Mouse (Mus musculus) heart, adult 2 months (tissue): ENCODE data around the gene Pdzrn3. TPM values are rescaled to one million over a fixed set of nuclear protein-coding genes. Genes with fewer than 3 reads are reported as not detected.

ENCODE experiments used
- DNase-seq, 2 experiments: peaks; one replicate each; pipeline ENCODE4 v3.0.0; 2021
- H3K27ac ChIP-seq: fragments of 200-600 bp; 2 replicates; pipeline ENCODE4 v1.8.1; 2022
- H3K27me3 ChIP-seq: fragments of 200-500 bp; 2 replicates; pipeline ENCODE4 v1.6.1; 2012; ENCODE audit warnings: mild to moderate bottlenecking, low read length, inconsistent platforms, mixed read lengths; ENCODE audit not compliant: control insufficient read depth, insufficient read depth
- H3K36me3 ChIP-seq: fragments of 200-500 bp; 2 replicates; pipeline ENCODE4 v1.6.1; 2012; ENCODE audit warnings: low read length, inconsistent platforms; ENCODE audit not compliant: control insufficient read depth, insufficient read depth
- H3K4me1 ChIP-seq: fragments of 200-500 bp; 2 replicates; pipeline ENCODE4 v1.6.1; 2011; ENCODE audit warnings: low read length; ENCODE audit not compliant: control insufficient read depth, insufficient read depth
- H3K4me3 ChIP-seq: fragments of 200-600 bp; 2 replicates; pipeline ENCODE4 v1.8.1; 2022
- H3K79me2 ChIP-seq: fragments of 200-500 bp; replicated peaks from 2 replicates; pipeline ENCODE4 v1.6.1; 2012; ENCODE audit warnings: mild to moderate bottlenecking, inconsistent platforms, low read length, moderate library complexity, mixed read lengths; ENCODE audit not compliant: control insufficient read depth, insufficient read depth
- H3K9ac ChIP-seq: fragments of 200-500 bp; 2 replicates; pipeline ENCODE4 v1.6.1; 2012; ENCODE audit warnings: low read depth, mild to moderate bottlenecking, control low read depth, inconsistent platforms, low read length, mixed read lengths
- CTCF ChIP-seq: fragments of 200-600 bp; IDR thresholded peaks from 2 replicates; pipeline ENCODE4 v1.8.1; 2022; ENCODE audit warnings: antibody characterized with exemption, mild to moderate bottlenecking, moderate library complexity
- EP300 ChIP-seq: fragments of 200-500 bp; IDR thresholded peaks from 2 replicates; pipeline ENCODE4 v1.6.1; 2011; ENCODE audit warnings: low read depth, low read length, control low read depth; ENCODE audit not compliant: insufficient read depth
- POLR2A ChIP-seq: fragments of 200-500 bp; IDR thresholded peaks from 2 replicates; pipeline ENCODE4 v1.6.1; 2011; ENCODE audit warnings: mild to moderate bottlenecking, low read depth, low read length, control low read depth; ENCODE audit not compliant: insufficient read depth
- WGBS: fragments of 180-500 bp; shearing (Covaris S2); methylation state at CpG from one replicate; pipeline ENCODE4 v1.1.7; 2018; 5-methylcytosine and 5-hydroxymethylcytosine counted together
- intact Hi-C: fragments of 180-260 bp; cut with DNase I; formaldehyde crosslinking; loops from one replicate; pipeline ENCODE4 v1.15.1; 2025
- polyA plus RNA-seq: library from polyadenylated mRNA; depleted of rRNA; stranded (reverse); fragments of >200 nt; gene quantifications from 2 replicates; pipeline ENCODE4 v1.2.3, GENCODE M21; 2012
- total RNA-seq, 2 experiments: library from RNA; stranded (reverse); gene quantifications; 2 replicates each; pipeline ENCODE4 v1.2.3; 2021

Pdzrn3 gene
- total and polyA plus RNA-seq, 3 experiments: 19.3 to 32.2 (median 28.7) TPM

- H3K27ac ChIP-seq: no peak overlapping the region
- H3K27me3 ChIP-seq: no peaks in the 10 kb centered on the region
- peaks cover 6% of the 10 kb centered on the region; the same call in 1 of the 2 replicates for H3K4me1 ChIP-seq
- no peak overlapping the region for H3K9ac ChIP-seq
- WGBS: 91% methylated on average over 9 of the region's 9 CpGs
- no peak for DNase-seq
- no peaks in the 10 kb centered on the region for H3K79me2 ChIP-seq
- no peak overlapping the region for H3K4me3 ChIP-seq
- intact Hi-C loops: no loop called here
- TF ChIP-seq CTCF (no peak), POLR2A (no peak), EP300 (no peak)
- no peaks in the 10 kb centered on the region for H3K36me3 ChIP-seq
These were observed 67.2 kb downstream of the Pdzrn3 start for GRCm38 (mm10) chr6:101310491-101310890.

- Histone ChIP-seq H3K9ac (no peak overlapping the region), H3K27ac (no peak overlapping the region), H3K79me2 (peaks cover 2% of the 10 kb centered on the region; the same call in 1 of the 2 replicates), H3K4me1 (peaks cover 6% of the 10 kb centered on the region; the same call in 1 of the 2 replicates), H3K4me3 (no peak overlapping the region), H3K36me3 (no peaks in the 10 kb centered on the region), H3K27me3 (no peaks in the 10 kb centered on the region)
- no peak for TF ChIP-seq POLR2A
- 0 out of 2 replicates have a peak, but pooled peaks have one; percentile 22 for TF ChIP-seq EP300
- TF ChIP-seq CTCF: no peak
- intact Hi-C loops: no loop called here
- no peak for DNase-seq
- 57% methylated on average over 11 of the region's 11 CpGs for WGBS
These were observed 69.6 kb downstream of the Pdzrn3 start for GRCm38 (mm10) chr6:101307964-101308531.

GRCm38 (mm10) chr6:101306834-101307233, 70.9 kb downstream of the Pdzrn3 start:
- Histone ChIP-seq H3K4me3 (no peak overlapping the region), H3K9ac (no peak overlapping the region), H3K4me1 (peaks cover 4% of the 10 kb centered on the region; the same call in 1 of the 2 replicates), H3K79me2 (peaks cover 2% of the 10 kb centered on the region; the same call in 1 of the 2 replicates), H3K27me3 (no peaks in the 10 kb centered on the region), H3K36me3 (no peaks in the 10 kb centered on the region), H3K27ac (no peak overlapping the region)
- 44% methylated on average over 7 of the region's 7 CpGs for WGBS
- intact Hi-C loops: no loop called here
- no peak for DNase-seq
- TF ChIP-seq EP300 (no peak), CTCF (no peak), POLR2A (no peak)

- H3K9ac ChIP-seq: no peak overlapping the region
- TF ChIP-seq CTCF (no peak), EP300 (no peak), POLR2A (no peak)
- no peak overlapping the region for H3K27ac ChIP-seq
- intact Hi-C loops: no loop called here
- no peak overlapping the region for H3K4me3 ChIP-seq
- DNase-seq: no peak
- WGBS: 95% methylated on average over 6 of the region's 6 CpGs
- H3K27me3 ChIP-seq: no peaks in the 10 kb centered on the region
- H3K79me2 ChIP-seq: peaks cover 2% of the 10 kb centered on the region; the same call in 1 of the 2 replicates
- H3K36me3 ChIP-seq: no peaks in the 10 kb centered on the region
- H3K4me1 ChIP-seq: peaks cover 4% of the 10 kb centered on the region; the same call in 1 of the 2 replicates
These were observed 72.2 kb downstream of the Pdzrn3 start for GRCm38 (mm10) chr6:101305543-101305942.

- TF ChIP-seq EP300: no peak
- TF ChIP-seq POLR2A: no peak
- no peak for TF ChIP-seq CTCF
These were observed 73.5 kb downstream of the Pdzrn3 start for GRCm38 (mm10) chr6:101303959-101304738.

GRCm38 (mm10) chr6:101303501-101303900, 74.2 kb downstream of the Pdzrn3 start:
- WGBS: 86% methylated on average over 1 of the region's 1 CpGs
- Histone ChIP-seq H3K4me1 (peaks cover 4% of the 10 kb centered on the region; the same call in 1 of the 2 replicates), H3K27ac (no peak overlapping the region), H3K36me3 (no peaks in the 10 kb centered on the region), H3K27me3 (no peaks in the 10 kb centered on the region), H3K9ac (no peak overlapping the region), H3K79me2 (peaks cover 2% of the 10 kb centered on the region; the same call in 1 of the 2 replicates), H3K4me3 (no peak overlapping the region)
- DNase-seq: no peak
- intact Hi-C loops: no loop called here
- TF ChIP-seq EP300 (no peak), POLR2A (no peak), CTCF (no peak)

More at GRCm38 (mm10) chr6:101303959-101304738, 73.5 kb downstream of the Pdzrn3 start:
- Histone ChIP-seq H3K36me3 (no peaks in the 10 kb centered on the region), H3K4me3 (no peak overlapping the region), H3K79me2 (peaks cover 2% of the 10 kb centered on the region; the same call in 1 of the 2 replicates), H3K9ac (no peak overlapping the region), H3K27me3 (no peaks in the 10 kb centered on the region), H3K4me1 (peaks cover 4% of the 10 kb centered on the region; the same call in 1 of the 2 replicates), H3K27ac (no peak overlapping the region)
- no peak for DNase-seq
- WGBS: 91% methylated on average over 11 of the region's 11 CpGs
- intact Hi-C loops: no loop called here
